Mouse (Mus musculus) central nervous system, embryonic 18 days (tissue): ENCODE results near the gene 4930516K23Rik. TPM values are rescaled to one million over a fixed set of nuclear protein-coding genes. Genes with fewer than 3 reads are reported as not detected.

ENCODE experiments used
- polyA plus RNA-seq: library from polyadenylated mRNA; depleted of rRNA; stranded (reverse); fragments of >200 nt; gene quantifications from 2 replicates; pipeline ENCODE4 v1.2.3, GENCODE M21; 2012; rRNA removed

The 4930516K23Rik gene
- polyA plus RNA-seq: not detected in 2 replicates

DNA sequence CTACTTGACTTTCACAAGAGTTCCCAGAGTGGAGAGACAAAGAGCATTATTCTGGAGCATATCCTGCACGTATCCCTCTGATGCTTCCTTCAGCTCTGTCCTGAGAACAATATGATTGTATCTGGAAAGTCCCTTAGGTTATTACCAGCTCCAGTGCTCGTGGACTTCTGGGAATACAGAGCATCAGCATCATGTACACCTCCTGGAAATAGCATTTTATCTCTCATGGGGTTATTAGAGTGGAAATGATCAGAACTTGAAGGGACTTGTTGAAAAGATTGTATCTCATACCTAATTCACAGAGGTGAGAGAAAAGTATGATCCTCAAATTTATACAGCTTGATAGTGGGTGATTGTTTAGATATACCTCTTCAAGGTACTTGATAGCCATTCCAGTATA lies at the start of gene 4930516K23Rik:
4930516K23Rik (minus strand) TSS at position 101 of the 400 bp plus-strand sequence.

GRCm38 (mm10) chr7:104104757-104104972 lies 43.4 kb upstream of the 4930516K23Rik start, which contains the start of gene Olfr646:
TSS of gene Olfr646 (plus strand) at chr7:104104873.

GRCm38 (mm10) chr7:104085365-104085764 lies 24.1 kb upstream of the 4930516K23Rik start, which contains the start of gene Olfr645:
TSS of gene Olfr645 (minus strand) at chr7:104085465.

GRCm38 (mm10) chr7:104071769-104072168 lies 10.5 kb upstream of the 4930516K23Rik start, which contains the start of gene Olfr644:
TSS of gene Olfr644 (minus strand) at chr7:104071869.

DNA sequence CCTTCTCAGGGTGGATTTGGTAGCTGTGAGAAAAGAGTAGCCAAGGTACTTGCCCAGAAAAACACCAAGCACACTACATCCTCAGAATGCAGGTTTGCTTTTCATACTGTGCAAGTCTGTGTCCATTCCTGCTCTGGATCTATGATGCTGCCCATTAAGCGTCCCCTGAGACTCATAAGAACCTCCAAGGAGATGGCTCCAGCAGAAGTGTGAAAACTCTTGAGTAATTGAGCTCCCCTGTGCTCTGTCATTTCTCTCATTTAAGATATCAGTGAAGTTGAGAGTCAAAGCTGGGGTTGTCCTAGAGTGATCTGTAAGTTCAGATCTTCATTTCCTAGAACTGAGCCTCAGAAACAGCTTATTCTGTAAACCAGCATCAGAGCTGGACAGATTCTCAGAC lies 8.7 kb downstream of the 4930516K23Rik start, which contains the start of gene Olfr642:
Olfr642 (minus strand) TSS at position 101 of the 400 bp plus-strand sequence.

GRCm38 (mm10) chr7:104035145-104035544 lies 26.1 kb downstream of the 4930516K23Rik start, which contains the start of gene Olfr641:
TSS of gene Olfr641 (plus strand) at chr7:104035445.

GRCm38 (mm10) chr7:104025473-104025872 lies 35.8 kb downstream of the 4930516K23Rik start, which contains the start of gene Olfr640:
TSS of gene Olfr640 (minus strand) at chr7:104025573.

GRCm38 (mm10) chr7:104017203-104017602 lies 44.0 kb downstream of the 4930516K23Rik start, which contains the start of gene Olfr639:
TSS of gene Olfr639 (minus strand) at chr7:104017303.

Other genes starting within 250 kb of the 4930516K23Rik start
- gene Hbb-bt, start 247.4 kb downstream of the 4930516K23Rik start, polyA plus RNA-seq: 211 and 248 TPM in 2 replicates
- gene Hbb-bs, start 233.3 kb downstream of the 4930516K23Rik start, polyA plus RNA-seq: 1,468 and 1,656 TPM in 2 replicates
- not detected in 2 replicates for gene Hbb-bh2, start 220.9 kb downstream of the 4930516K23Rik start, polyA plus RNA-seq
- gene Hbb-bh1, start 218.3 kb downstream of the 4930516K23Rik start, polyA plus RNA-seq: not detected in 2 replicates
- gene Hbb-y, start 208.2 kb downstream of the 4930516K23Rik start, polyA plus RNA-seq: 1.0 and 1.8 TPM in 2 replicates
- not detected in 2 replicates for gene Olfr66, start 175.2 kb downstream of the 4930516K23Rik start, polyA plus RNA-seq
- gene Olfr64, start 167.0 kb downstream of the 4930516K23Rik start, polyA plus RNA-seq: not detected in 2 replicates
- gene Olfr65, start 158.0 kb downstream of the 4930516K23Rik start, polyA plus RNA-seq: not detected in 2 replicates
- not detected in 2 replicates for gene Olfr631, start 132.6 kb downstream of the 4930516K23Rik start, polyA plus RNA-seq
- 0.03 TPM in 1 of 2 replicates, not detected in the other for gene Olfr632, start 127.1 kb downstream of the 4930516K23Rik start, polyA plus RNA-seq
- not detected in 2 replicates for gene Olfr633, start 117.0 kb downstream of the 4930516K23Rik start, polyA plus RNA-seq
- gene Olfr635, start 90.3 kb downstream of the 4930516K23Rik start, polyA plus RNA-seq: not detected in 2 replicates
- gene Olfr638, start 62.7 kb downstream of the 4930516K23Rik start, polyA plus RNA-seq: not detected in 2 replicates
- 0.01 TPM in 1 of 2 replicates, not detected in the other for gene Olfr639, start 44.1 kb downstream of the 4930516K23Rik start, polyA plus RNA-seq
- not detected in 2 replicates for gene Olfr640, start 35.9 kb downstream of the 4930516K23Rik start, polyA plus RNA-seq
- gene Olfr641, start 26.0 kb downstream of the 4930516K23Rik start, polyA plus RNA-seq: not detected in 2 replicates
- not detected in 2 replicates for gene Olfr642, start 8.8 kb downstream of the 4930516K23Rik start, polyA plus RNA-seq
- gene Olfr644, start 10.4 kb upstream of the 4930516K23Rik start, polyA plus RNA-seq: not detected in 2 replicates
- gene Olfr645, start 24.0 kb upstream of the 4930516K23Rik start, polyA plus RNA-seq: not detected in 2 replicates
- gene Olfr646, start 43.4 kb upstream of the 4930516K23Rik start, polyA plus RNA-seq: not detected in 2 replicates
- gene Ubqln5, start 68.4 kb upstream of the 4930516K23Rik start, polyA plus RNA-seq: not detected in 2 replicates
- not detected in 2 replicates for gene Olfr643, start 76.0 kb upstream of the 4930516K23Rik start, polyA plus RNA-seq
- not detected in 2 replicates for gene Ubqln3, start 81.8 kb upstream of the 4930516K23Rik start, polyA plus RNA-seq
- gene Ubqlnl, start 89.1 kb upstream of the 4930516K23Rik start, polyA plus RNA-seq: not detected in 2 replicates
- gene Olfm5, start 103.4 kb upstream of the 4930516K23Rik start, polyA plus RNA-seq: 0.17 TPM in 1 of 2 replicates, not detected in the other
- gene Olfr648, start 121.9 kb upstream of the 4930516K23Rik start, polyA plus RNA-seq: 0.17 and 0.18 TPM in 2 replicates
- gene Olfr649, start 134.5 kb upstream of the 4930516K23Rik start, polyA plus RNA-seq: not detected in 2 replicates
- gene Trim6, start 157.3 kb upstream of the 4930516K23Rik start, polyA plus RNA-seq: 0.39 and 0.59 TPM in 2 replicates
- gene Trim34a, start 183.0 kb upstream of the 4930516K23Rik start, polyA plus RNA-seq: 2.1 and 3.1 TPM in 2 replicates
- 0.16 and 0.21 TPM in 2 replicates for gene Trim5, start 226.6 kb upstream of the 4930516K23Rik start, polyA plus RNA-seq